Mouse (Mus musculus): ENCODE measurements at regions not wholly inside any gene's neighbourhood (a gene's known extent, or its start where the extent isn't known, plus 50 kb on each side); places are given as distances from the start of the nearest gene placed in this dataset.
A peak's percentile ranks its signal among the peaks of the same experiment; 100 is the strongest.

DNA sequence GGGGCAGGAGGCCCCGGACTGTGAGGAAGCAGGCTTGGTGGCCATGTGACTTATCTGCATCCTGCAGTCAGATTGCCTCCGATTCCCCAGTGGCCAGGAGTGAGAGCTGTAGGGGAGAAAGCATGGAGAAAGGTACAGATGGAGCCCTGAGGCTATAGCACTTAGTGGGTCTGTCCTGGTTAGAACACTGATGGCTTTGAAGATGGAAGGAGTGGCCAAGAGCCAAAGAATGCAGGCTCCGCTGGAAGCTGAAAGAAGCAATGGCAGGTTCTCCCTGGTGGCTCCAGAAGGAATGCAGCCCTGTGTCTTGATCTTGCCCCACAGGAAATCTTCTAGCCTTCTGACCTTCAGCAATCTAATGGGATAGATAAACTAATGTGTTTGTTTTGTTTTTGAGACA, 926.3 kb downstream of the 4930447A16Rik start:
- no peak for ATAC-seq

DNA sequence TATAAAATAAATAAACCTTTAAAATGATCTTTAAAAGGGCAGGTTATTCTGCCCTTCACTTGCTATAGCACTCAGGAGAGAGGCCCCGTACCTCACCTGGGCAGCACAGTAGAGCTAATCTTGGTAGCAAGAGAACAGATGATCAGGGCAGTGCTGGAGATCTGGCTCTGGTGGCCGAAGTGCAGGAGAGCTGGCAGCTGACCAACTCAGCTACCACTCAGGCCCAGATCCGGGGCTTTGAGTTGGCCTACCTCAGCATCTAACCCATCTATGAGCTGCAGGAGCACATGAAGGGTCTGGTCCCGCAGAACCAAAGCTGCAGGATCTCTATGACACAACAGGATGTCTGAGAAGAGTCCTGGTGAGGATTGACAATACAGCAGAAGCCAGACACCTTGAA, 928.0 kb downstream of the 4930447A16Rik start:
- no peak for ATAC-seq

DNA sequence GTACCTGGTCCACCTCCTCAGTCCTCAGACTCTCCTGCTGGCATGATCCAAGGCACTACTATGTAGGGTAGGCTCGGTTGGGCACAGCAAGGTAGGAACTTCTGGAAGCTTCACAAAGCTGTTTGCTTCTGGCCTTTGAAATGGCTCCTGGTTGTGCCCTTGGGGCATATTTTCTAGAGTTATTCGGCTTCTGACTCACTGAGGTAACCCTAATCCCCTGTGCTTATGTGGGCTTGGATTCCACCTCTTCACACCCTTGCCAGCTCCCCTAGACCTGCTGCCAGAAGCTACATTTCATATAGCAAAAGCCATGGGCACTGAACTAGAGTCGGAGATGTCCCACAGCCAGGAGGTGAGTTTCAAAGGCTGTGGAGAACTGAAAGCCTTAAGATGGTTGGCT, 933.7 kb downstream of the 4930447A16Rik start:
- no peak for ATAC-seq

DNA sequence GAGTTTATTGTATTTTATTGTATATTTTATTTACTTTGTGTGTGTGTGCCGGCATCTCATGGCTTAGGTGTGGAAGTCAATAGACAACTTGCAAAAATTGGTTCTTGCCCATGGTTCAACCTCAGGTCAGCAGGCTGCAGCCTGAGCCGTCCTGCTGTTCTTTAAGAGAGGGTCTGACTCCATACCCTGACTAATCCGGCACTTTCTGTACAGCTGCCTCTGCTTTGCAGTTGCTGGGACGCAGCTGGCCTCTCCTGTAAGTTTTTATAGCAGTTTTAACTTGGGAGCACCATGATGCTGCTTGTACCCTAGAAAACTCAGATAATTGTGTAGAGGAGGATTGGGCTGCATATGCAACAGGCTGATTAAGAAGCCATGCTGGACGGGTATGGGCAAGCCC, 938.2 kb downstream of the 4930447A16Rik start:
- ATAC-seq: no peak

DNA sequence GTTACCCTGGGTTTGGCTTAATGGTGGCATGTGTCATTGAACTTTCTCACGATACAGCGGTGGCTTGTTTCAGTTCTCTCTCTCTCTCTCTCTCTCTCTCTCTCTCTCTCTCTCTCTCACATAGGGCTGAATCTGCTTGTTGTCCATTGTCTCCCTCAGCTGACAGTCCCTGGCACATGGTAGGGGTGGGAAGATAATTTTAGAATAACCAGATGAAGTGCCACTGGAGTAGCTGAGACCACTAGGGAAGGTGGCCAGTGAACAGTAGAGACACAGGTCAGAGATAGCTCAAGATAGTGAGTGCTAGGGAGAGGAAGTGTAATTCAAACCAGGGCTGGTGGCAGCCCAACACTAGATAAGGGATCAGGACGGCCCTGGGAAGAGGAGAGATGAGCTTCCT, 938.7 kb downstream of the 4930447A16Rik start:
- ATAC-seq: no peak

DNA sequence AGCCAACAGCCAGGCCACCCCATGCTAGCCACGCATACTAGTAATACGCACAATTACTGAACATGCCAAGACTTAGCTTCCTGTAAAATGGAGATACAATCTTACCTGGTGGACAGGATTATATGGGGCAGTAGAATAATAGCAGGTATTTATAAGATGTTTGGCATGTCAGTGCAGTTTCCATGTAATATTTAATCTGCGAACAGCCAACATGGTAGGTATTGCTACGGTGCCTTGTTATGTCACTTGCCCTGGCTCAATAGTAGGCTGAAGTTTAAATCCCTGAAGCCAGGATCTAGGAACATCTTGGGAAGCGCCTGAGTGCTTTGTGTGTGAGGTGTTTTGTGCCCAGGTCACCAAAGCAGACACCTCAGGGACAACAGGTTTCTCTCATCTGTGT, 942.3 kb downstream of the 4930447A16Rik start:
- no peak for ATAC-seq

DNA sequence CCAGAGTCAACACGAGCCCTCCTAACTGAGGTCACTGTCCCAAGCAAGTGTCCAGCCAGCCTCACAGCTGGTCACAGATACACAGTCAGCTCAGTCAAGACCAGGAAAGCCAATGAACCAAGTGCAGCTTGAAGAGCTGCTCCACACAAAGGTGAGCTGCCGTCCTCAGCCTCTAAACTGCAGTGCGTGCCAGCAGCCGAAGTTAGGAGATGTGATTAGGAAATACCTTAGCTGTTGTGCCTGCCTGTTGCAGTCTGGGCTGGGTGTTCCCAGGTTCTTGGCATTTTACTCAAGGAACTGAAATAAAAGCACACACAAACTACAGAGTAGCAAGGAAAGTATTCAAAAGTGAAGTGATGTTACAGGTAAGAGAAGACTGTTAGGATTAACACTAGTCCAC, 942.9 kb downstream of the 4930447A16Rik start:
- no peak for ATAC-seq

DNA sequence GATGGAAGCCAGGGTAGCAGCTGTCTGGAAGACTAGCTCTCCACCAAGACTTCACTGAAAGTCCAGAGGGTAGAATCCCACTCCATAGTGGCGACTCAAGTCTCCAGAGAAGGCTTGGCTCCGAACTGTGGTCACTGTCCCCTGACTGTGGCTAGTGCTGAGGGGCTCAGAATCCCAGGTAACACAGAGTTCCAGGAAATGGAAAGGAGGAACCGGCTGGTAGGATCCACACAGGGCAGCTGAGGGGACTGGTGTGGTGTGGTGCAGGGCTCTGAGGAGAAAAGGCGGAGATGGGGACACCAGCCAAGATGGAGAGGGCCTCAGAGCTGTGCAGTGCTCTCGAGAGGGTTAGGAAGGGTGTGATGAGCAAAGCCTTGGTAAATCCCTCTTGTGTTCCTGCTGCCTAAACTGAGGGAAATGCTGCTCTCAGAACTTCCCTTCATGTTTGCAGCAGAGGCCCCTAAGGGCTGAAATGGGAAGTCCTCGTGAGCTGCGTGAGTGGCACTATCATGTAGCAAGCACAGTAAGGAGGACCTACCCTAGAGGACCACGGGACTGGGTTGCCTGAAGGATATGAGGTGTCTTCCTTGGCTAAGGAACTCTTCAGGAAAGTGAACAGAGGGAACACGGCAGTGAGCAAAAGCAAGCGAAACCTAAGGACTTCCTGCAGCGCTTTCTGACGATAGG, 946.2 kb downstream of the 4930447A16Rik start:
- no peak for ATAC-seq

DNA sequence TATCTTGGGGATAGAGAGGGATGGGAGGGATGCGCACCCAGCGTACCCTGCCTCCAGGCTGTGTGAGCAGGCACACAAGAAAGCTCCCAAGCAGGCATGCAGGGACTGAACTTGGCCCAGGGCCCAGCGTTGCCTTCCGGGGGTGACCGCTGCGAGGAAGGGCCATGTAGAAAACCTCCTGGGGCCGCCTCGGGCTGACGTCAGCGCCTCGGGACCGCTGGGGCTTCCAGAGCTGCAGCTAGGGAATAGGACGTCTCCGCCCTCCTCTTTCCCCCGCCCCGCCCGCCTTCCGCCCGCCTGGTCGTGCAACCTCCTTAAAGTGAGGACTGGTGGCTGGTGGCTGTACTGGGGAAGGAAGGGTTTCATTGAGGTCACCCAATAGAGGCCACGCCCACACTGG, 948.4 kb downstream of the 4930447A16Rik start:
- ATAC-seq: peak; percentile 32

DNA sequence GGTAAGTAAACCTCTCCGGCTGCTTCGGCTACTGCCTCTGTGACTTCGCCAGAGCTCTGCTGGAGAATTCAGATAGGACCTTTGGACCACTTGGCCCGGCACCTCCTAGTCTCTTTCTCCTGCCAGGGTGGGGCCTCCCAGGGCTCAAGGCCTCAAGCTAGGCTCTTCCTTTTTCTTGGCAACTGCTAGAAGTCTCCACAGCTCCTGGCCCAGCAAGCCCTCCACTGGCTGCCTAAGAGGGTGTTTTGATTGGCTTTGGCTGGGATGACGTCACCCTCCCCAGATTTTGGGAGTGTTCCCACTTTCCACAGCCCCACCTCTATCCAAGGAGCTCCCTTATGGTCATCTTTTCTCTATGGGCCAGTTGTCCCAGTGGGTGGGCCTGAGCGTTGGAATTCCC, 949.4 kb downstream of the 4930447A16Rik start:
- no peak for ATAC-seq

DNA sequence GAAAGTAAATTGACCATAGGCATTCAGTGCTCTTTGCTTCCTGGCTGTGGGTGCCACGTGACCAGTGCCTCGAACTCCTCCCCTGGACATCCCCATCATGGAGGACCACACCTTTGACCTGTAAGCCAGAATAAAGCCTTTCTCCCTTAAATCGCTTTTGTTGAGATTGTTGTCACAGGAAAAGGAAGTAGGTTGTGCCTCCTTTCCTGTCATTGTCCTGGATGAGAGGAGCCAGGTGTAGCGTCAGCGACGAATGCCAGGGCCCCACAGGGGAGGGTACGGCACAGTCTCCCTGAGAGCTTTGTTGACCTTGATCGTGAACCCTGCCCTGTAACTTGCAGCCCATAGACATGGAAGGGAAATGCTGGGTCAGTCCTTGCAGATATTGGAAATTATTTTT, 952.8 kb downstream of the 4930447A16Rik start:
- ATAC-seq: no peak

DNA sequence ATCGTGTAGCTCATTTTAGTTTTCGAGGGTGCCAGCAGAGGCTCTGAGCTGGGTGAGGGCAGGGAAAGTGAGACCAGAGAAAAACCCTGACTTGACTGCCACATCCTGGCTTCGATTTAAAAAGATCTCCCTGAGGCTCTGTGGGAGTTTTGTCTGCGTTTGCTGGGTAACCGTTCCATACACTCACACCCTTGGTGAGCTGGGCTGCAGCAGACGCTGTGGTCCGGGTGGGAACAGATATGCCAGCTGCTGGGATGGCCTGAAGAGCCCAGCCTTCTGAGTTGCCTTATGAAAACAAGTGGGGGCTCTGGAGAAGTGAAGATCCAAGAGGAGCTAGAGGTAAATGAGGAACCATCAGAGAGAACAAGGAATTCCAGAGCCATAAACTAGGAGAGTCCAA, 962.3 kb downstream of the 4930447A16Rik start:
- no peak for ATAC-seq

DNA sequence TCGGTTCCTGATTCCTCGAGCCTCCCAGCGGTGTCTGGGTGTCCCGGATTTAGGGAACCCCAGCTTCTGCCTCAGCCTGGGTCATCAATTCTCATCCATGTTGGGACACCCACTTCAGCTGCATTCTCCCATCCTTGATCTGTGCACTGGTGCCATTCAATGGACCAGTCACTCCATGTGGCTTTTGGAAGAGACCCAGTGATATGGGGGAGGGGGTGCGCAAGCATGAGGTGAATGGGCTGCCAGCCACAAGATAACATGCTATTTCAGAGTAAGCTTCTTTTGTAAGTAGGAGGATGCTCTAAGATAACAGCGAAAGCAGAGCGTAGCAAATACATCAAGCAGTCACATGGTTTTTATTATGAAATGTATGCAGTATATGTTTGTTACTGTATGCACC, 963.1 kb downstream of the 4930447A16Rik start:
- no peak for ATAC-seq

DNA sequence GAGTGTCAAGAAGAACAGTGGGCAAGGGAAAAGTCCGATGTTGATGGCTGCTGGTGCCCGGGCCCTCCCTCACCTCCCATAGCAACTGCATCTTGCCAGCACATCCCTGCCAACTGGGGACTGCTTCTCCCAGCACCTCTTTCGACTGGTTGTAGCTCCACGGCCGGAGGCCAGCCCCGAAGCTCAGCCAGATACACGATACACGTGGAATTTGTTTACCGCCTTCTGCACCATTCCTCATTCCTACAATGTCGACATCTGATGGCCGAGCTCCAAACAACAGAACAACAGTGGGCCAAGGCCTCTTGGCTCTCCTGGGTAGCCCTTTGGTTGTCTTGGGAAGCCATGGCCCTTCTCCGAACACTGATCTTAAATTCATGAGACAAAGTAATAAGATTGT, 965.1 kb downstream of the 4930447A16Rik start:
- ATAC-seq: no peak

DNA sequence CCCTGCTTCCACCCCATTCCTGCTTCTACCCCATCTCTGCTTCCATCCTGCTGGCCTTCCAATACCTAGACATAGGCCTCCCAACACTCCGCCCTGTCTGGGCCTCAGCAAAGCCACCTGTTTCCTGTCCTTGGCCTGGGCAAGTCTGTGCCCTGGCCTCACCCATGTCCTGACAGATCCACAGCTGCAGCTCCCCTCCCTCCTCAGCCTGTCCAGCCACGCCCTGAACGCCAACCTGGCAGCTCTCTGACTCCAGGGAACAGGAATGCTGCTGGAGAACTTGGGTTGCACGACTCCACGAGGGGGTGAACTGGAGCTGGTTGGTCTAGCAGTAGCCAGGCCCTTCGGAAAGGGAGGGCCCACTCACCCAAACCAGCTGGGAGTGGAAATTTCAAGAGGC, 966.1 kb downstream of the 4930447A16Rik start:
- no peak for ATAC-seq

DNA sequence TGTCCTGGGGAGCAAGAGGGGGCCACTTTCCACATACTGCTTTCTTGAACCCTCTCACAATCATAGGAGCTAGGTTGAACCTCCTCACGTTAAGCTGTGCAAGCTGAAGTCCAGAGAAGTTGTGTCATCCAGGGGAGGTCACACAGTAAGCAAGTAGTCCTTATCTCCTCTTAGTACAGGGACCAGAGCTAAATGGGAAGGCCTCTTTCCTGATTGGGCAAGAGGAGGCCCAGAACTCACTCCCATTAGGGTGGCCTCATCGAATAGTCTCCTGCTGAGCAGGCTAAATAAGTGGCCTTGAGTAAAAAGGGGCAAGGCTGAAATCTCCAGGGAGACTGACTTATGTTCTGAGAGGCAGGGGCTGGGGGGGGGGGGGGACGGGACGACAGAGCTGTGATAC, 966.5 kb downstream of the 4930447A16Rik start:
- no peak for ATAC-seq

DNA sequence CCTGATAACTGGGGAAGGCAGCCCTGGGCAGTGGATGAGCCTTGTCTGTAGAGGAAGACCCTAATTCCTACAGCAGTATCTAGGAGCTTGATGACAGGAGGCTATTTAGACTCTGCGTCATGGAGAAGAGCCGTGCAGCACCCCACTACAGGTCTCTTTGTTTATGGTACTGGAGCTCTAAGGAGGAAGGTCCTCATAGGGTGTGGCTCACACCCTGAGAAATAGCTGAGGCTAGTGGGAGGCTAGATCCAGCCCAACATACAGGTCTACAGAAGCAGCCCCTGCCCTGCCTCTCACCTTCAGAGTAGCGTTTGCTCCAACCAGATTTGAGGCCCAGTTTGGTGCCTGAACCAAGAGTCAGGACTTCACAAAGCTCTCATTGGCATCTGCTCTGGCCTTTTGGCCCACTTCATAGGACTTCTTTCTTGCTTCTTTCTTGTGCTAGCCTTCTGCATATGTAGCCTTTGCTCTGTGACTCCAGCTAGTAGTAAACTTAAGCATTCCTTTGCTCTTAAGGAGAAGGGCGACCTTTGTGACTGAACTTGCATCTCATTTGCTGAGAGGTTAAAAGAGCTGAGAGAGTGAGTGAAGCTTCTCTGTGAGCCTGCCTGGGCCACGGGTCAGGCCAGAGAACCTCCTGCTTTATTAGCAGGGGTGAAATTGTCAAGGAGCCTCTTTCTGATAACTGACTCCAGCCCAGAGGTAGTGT, 967.2 kb downstream of the 4930447A16Rik start:
- ATAC-seq: no peak

DNA sequence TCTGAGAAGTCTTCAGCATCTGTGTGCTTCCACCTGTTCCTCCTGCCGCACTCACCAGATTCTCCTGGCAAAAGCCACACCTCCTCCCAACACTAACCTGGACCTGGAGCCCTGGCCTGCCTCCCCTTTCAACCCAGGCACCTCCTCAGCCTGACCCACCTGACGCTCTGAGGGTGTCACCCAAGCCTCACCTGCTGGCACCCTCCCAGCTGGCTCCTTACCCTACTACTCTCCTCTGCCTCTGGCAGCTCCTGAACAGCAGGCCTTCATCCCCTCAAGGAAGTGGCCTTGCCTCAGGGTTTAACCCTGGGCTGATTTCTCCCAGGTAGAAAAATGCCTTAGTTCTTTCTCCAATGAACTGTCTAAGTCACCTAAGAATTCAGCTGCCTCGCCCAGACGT, 973.5 kb downstream of the 4930447A16Rik start:
- ATAC-seq: no peak

DNA sequence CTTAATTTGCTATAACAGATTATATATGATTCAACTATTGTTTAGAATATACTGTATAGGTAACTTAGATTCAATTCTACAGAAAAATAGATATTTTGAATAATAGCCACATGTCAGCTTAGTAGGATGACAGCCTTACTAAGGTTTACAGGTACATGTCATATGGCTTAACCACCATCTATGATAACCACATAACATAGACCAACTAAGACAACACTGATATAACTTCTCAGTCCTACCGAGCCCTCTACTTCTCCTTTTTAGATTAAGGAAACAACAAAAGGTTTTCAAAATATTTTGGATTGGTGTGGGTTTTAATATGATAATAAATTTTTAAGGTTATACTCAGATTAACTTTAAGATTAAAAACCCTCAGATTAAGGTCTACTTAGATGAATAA, 977.4 kb downstream of the 4930447A16Rik start:
- no peak for ATAC-seq

DNA sequence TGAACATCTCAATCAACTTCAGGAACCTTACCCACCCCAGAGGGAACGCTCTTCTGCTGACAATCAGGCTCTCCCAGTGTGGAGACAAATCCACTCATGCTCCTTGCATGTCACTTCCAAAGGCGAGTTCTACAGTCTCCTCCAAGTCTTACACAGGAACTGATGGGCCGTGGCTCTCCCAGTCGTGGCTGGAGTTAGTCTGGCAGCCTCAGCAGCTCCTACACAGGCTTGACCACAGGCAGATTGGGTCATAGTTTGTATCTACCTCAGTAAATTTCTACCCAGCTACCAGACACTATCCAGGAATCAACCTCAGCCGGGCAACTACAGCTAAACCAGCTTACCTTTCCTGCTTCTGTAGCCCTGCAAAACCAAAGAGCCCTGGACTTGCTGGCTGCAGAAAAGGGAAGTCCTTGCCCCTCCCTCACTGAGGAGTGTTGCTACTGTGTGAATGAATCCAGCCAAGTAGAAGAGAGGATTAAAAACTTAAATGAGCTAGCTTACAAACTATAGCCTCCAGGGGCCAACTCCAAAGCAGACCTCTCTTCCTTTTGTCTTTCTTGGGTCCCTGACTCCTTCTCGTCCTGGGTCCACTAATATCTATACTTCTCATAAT, 978.5 kb downstream of the 4930447A16Rik start:
- ATAC-seq: no peak

DNA sequence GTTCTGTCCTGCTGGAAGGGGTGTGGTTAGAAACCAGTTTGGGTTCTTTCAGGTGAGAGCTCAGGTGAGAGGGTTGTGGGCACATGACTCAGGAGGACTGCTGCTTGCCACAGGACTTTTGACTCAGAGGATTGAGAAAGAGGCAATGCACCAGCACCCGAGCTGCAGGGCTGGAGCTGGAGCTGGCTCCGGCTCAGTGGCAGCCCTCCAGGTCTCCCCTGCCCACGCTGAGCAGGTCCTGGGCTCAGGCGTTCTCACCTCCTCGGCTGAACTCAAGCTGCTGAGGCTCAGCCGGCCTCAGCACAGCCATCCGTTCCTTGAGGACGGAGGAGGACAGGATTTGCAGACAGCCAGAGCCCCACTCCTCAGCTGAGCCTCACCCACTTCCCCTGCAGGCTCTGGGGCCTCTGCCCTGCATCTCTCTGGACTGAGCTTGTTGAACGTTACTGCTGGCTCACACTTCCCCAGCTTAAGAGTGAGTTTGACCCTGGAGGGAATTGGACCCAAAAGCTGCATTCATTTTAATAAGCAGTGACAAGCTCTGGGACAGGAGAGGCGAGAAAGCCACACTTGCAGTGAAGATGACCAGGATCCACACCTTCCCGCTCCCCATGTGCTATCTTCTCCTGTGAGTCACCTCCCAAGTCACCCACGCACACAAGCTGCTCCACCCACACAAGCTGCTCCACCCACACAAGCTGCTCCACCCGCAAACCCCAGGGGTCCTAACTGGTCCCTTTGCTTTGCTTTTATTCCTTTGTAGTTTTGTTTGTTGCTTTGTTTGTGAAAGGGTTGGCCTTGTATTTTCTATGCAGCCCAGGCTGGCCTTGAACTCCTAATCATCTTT, 981.0 kb downstream of the 4930447A16Rik start:
- no peak for ATAC-seq

DNA sequence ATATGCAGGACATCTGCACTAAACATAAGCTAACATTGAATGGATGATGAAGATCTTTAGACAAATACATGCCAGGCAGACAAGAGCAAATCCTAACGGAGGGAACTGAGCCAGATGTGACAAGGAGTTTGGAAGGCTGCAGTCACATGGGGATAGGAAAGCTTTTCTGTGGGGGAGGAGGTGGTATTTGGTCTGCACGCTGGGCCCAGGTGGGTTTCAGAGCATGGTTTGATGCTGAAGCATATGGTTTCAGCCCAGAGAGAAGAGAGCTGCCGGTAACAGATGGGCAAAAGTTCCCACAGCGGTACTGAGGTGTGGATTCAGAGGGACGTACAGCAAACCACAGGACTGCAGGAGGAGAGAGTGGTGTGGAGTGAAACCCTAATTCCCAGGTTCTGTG, 982.1 kb downstream of the 4930447A16Rik start:
- ATAC-seq: no peak

DNA sequence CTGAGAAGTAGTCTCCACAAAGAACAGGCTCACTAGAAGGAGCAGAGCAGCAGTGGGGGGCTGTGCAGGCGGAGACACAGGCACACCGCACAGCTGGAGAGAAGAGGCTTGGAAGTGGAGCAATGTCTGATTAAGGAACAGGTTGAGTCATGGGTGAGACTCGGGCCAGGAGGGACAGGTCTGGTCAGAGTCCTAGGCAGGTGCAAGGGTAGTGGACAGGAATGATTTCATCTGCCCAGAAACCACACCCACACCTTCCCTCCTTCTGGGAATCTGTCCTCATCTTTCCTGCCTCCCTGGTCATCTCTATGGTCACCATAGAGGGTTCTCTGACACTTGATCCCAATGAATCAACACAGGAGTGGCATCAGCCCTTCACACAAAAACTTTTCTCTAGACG, 983.8 kb downstream of the 4930447A16Rik start:
- ATAC-seq: no peak
